Mouse (Mus musculus): Measurements from ENCODE around the gene Mad1l1.

Gene Mad1l1

GRCm38 (mm10) chr5:140062828-140063227, 258.5 kb downstream of the Mad1l1 start:
- Histone ChIP-seq H3K36me3 (ENCODE audit: control insufficient read depth, insufficient read depth, low read length, poor library complexity, severe bottlenecking) (no peaks in the 10 kb centered on the region), H3K27me3 (ENCODE audit: control insufficient read depth, insufficient read depth, low read length, poor library complexity, severe bottlenecking) (no peaks in the 10 kb centered on the region)
- DNase-seq (ENCODE audit: low read depth, low spot score) = no peak

- Histone ChIP-seq H3K27me3 (ENCODE audit: control insufficient read depth, insufficient read depth, low read length, poor library complexity, severe bottlenecking) (no peaks in the 10 kb centered on the region), H3K36me3 (ENCODE audit: control insufficient read depth, insufficient read depth, low read length, poor library complexity, severe bottlenecking) (no peaks in the 10 kb centered on the region)
- no peak for DNase-seq (ENCODE audit: low read depth, low spot score)
Observed at GRCm38 (mm10) chr5:140062316-140062715, 259.0 kb downstream of the Mad1l1 start.

GRCm38 (mm10) chr5:140061296-140061879, 260.0 kb downstream of the Mad1l1 start:
- Histone ChIP-seq H3K27me3 (ENCODE audit: control insufficient read depth, insufficient read depth, low read length, poor library complexity, severe bottlenecking) (no peaks in the 10 kb centered on the region), H3K36me3 (ENCODE audit: control insufficient read depth, insufficient read depth, low read length, poor library complexity, severe bottlenecking) (no peaks in the 10 kb centered on the region)
- DNase-seq (ENCODE audit: low read depth, low spot score) = no peak

GRCm38 (mm10) chr5:140056291-140056690, 265.1 kb downstream of the Mad1l1 start:
- H3K27me3 ChIP-seq (ENCODE audit: control insufficient read depth, insufficient read depth, low read length, poor library complexity, severe bottlenecking) = no peaks in the 10 kb centered on the region
- DNase-seq (ENCODE audit: low read depth, low spot score) = no peak
- H3K36me3 ChIP-seq (ENCODE audit: control insufficient read depth, insufficient read depth, low read length, poor library complexity, severe bottlenecking) = no peaks in the 10 kb centered on the region

- Histone ChIP-seq H3K36me3 (ENCODE audit: control insufficient read depth, insufficient read depth, low read length, poor library complexity, severe bottlenecking) (no peaks in the 10 kb centered on the region), H3K27me3 (ENCODE audit: control insufficient read depth, insufficient read depth, low read length, poor library complexity, severe bottlenecking) (no peaks in the 10 kb centered on the region)
- no peak for DNase-seq (ENCODE audit: low read depth, low spot score)
Observed at GRCm38 (mm10) chr5:140055431-140055830, 265.9 kb downstream of the Mad1l1 start.

GRCm38 (mm10) chr5:140053626-140054025, 267.7 kb downstream of the Mad1l1 start:
- no peaks in the 10 kb centered on the region for H3K27me3 ChIP-seq (ENCODE audit: control insufficient read depth, insufficient read depth, low read length, poor library complexity, severe bottlenecking)
- peak; percentile 6 for DNase-seq (ENCODE audit: low read depth, low spot score)
- H3K36me3 ChIP-seq (ENCODE audit: control insufficient read depth, insufficient read depth, low read length, poor library complexity, severe bottlenecking) = no peaks in the 10 kb centered on the region

GRCm38 (mm10) chr5:140052405-140052804, 268.9 kb downstream of the Mad1l1 start:
- Histone ChIP-seq H3K36me3 (ENCODE audit: control insufficient read depth, insufficient read depth, low read length, poor library complexity, severe bottlenecking) (no peaks in the 10 kb centered on the region), H3K27me3 (ENCODE audit: control insufficient read depth, insufficient read depth, low read length, poor library complexity, severe bottlenecking) (no peaks in the 10 kb centered on the region)

GRCm38 (mm10) chr5:140045453-140045852, 275.9 kb downstream of the Mad1l1 start:
- DNase-seq (ENCODE audit: low read depth, low spot score) = no peak

More at GRCm38 (mm10) chr5:140052405-140052804, 268.9 kb downstream of the Mad1l1 start:
- no peak for DNase-seq (ENCODE audit: low read depth, low spot score)

GRCm38 (mm10) chr5:140043002-140043401, 278.4 kb downstream of the Mad1l1 start:
- Histone ChIP-seq H3K36me3 (ENCODE audit: control insufficient read depth, insufficient read depth, low read length, poor library complexity, severe bottlenecking) (peaks cover 2% of the 10 kb centered on the region; the same call in 1 of the 2 replicates), H3K27me3 (ENCODE audit: control insufficient read depth, insufficient read depth, low read length, poor library complexity, severe bottlenecking) (no peaks in the 10 kb centered on the region)
- DNase-seq (ENCODE audit: low read depth, low spot score) = no peak

More at GRCm38 (mm10) chr5:140045453-140045852, 275.9 kb downstream of the Mad1l1 start:
- H3K36me3 ChIP-seq (ENCODE audit: control insufficient read depth, insufficient read depth, low read length, poor library complexity, severe bottlenecking) = peaks cover 2% of the 10 kb centered on the region; the same call in 1 of the 2 replicates
- no peaks in the 10 kb centered on the region for H3K27me3 ChIP-seq (ENCODE audit: control insufficient read depth, insufficient read depth, low read length, poor library complexity, severe bottlenecking)

GRCm38 (mm10) chr5:140042002-140042611, 279.2 kb downstream of the Mad1l1 start:
- H3K27me3 ChIP-seq (ENCODE audit: control insufficient read depth, insufficient read depth, low read length, poor library complexity, severe bottlenecking) = no peaks in the 10 kb centered on the region
- no peak for DNase-seq (ENCODE audit: low read depth, low spot score)
- H3K36me3 ChIP-seq (ENCODE audit: control insufficient read depth, insufficient read depth, low read length, poor library complexity, severe bottlenecking) = peaks cover 2% of the 10 kb centered on the region; the same call in 1 of the 2 replicates

GRCm38 (mm10) chr5:140041055-140041454, 280.3 kb downstream of the Mad1l1 start:
- DNase-seq (ENCODE audit: low read depth, low spot score) = no peak
- Histone ChIP-seq H3K27me3 (ENCODE audit: control insufficient read depth, insufficient read depth, low read length, poor library complexity, severe bottlenecking) (no peaks in the 10 kb centered on the region), H3K36me3 (ENCODE audit: control insufficient read depth, insufficient read depth, low read length, poor library complexity, severe bottlenecking) (peaks cover 2% of the 10 kb centered on the region; the same call in 1 of the 2 replicates)

GRCm38 (mm10) chr5:140037587-140038233, 283.6 kb downstream of the Mad1l1 start:
- no peaks in the 10 kb centered on the region for H3K27me3 ChIP-seq (ENCODE audit: control insufficient read depth, insufficient read depth, low read length, poor library complexity, severe bottlenecking)
- DNase-seq (ENCODE audit: low read depth, low spot score) = no peak
- H3K36me3 ChIP-seq (ENCODE audit: control insufficient read depth, insufficient read depth, low read length, poor library complexity, severe bottlenecking) = no peaks in the 10 kb centered on the region; the same call in 1 of the 2 replicates

- Histone ChIP-seq H3K27me3 (ENCODE audit: control insufficient read depth, insufficient read depth, low read length, poor library complexity, severe bottlenecking) (no peaks in the 10 kb centered on the region), H3K36me3 (ENCODE audit: control insufficient read depth, insufficient read depth, low read length, poor library complexity, severe bottlenecking) (no peaks in the 10 kb centered on the region; the same call in 1 of the 2 replicates)
- no peak for DNase-seq (ENCODE audit: low read depth, low spot score)
Observed at GRCm38 (mm10) chr5:140035641-140036040, 285.7 kb downstream of the Mad1l1 start.

- no peaks in the 10 kb centered on the region for H3K27me3 ChIP-seq (ENCODE audit: control insufficient read depth, insufficient read depth, low read length, poor library complexity, severe bottlenecking)
- peak; percentile 24 for DNase-seq (ENCODE audit: low read depth, low spot score)
- H3K36me3 ChIP-seq (ENCODE audit: control insufficient read depth, insufficient read depth, low read length, poor library complexity, severe bottlenecking) = no peaks in the 10 kb centered on the region; the same call in 1 of the 2 replicates
Observed at GRCm38 (mm10) chr5:140035025-140035330, 286.4 kb downstream of the Mad1l1 start.

GRCm38 (mm10) chr5:140034300-140035024, 286.9 kb downstream of the Mad1l1 start:
- DNase-seq (ENCODE audit: low read depth, low spot score) = no peak
- Histone ChIP-seq H3K27me3 (ENCODE audit: control insufficient read depth, insufficient read depth, low read length, poor library complexity, severe bottlenecking) (no peaks in the 10 kb centered on the region), H3K36me3 (ENCODE audit: control insufficient read depth, insufficient read depth, low read length, poor library complexity, severe bottlenecking) (no peaks in the 10 kb centered on the region; the same call in 1 of the 2 replicates)

All from splenic B cell, adult 2 months (primary cell).